Mouse (Mus musculus) forebrain, embryonic 11.5 days (tissue): ENCODE data around the gene Prok2. TPM values are rescaled to one million over a fixed set of nuclear protein-coding genes. Genes with fewer than 3 reads are reported as not detected.

Experiments used
- ATAC-seq: fragments of 200-750 bp; cut with Nextera tagmentation; replicated peaks from 2 replicates; pipeline ENCODE4 v1.8.0; 2017; ENCODE audit warnings: moderate TSS enrichment; ENCODE audit not compliant: low FRiP score
- DNase-seq: peaks from one replicate; pipeline ENCODE4 v3.0.0-alpha.2; 2017; ENCODE audit warnings: low spot score
- H3K27ac ChIP-seq: fragments of 300-500 bp; sonication (generic); 2 replicates; pipeline ENCODE4 v1.5.1; 2014; ENCODE audit warnings: low read depth, low read length
- H3K27me3 ChIP-seq: fragments of 300-500 bp; sonication (generic); 2 replicates; pipeline ENCODE4 v1.6.1; 2014; ENCODE audit warnings: mild to moderate bottlenecking, low read length, mixed read lengths; ENCODE audit not compliant: control insufficient read depth, insufficient read depth
- H3K36me3 ChIP-seq: fragments of 300-500 bp; sonication (generic); 2 replicates; pipeline ENCODE4 v1.6.1; 2014; ENCODE audit warnings: mild to moderate bottlenecking, low read length, moderate library complexity, mixed read lengths; ENCODE audit not compliant: control insufficient read depth, insufficient read depth
- H3K4me1 ChIP-seq: fragments of 300-500 bp; sonication (generic); replicated peaks from 2 replicates; pipeline ENCODE4 v1.6.1; 2014; ENCODE audit warnings: low read length, mixed read lengths; ENCODE audit not compliant: control insufficient read depth, insufficient read depth
- H3K4me2 ChIP-seq: fragments of 300-500 bp; sonication (generic); 2 replicates; pipeline ENCODE4 v1.6.1; 2014; ENCODE audit warnings: low read depth, mild to moderate bottlenecking, low read length, moderate library complexity, mixed read lengths; ENCODE audit not compliant: severe bottlenecking
- H3K4me3 ChIP-seq: fragments of 300-500 bp; sonication (generic); 2 replicates; pipeline ENCODE4 v1.5.1; 2014; ENCODE audit warnings: low read depth, low read length
- H3K9ac ChIP-seq: fragments of 300-500 bp; sonication (generic); 2 replicates; pipeline ENCODE4 v1.6.1; 2014; ENCODE audit warnings: low read length
- H3K9me3 ChIP-seq: fragments of 300-500 bp; sonication (generic); 2 replicates; pipeline ENCODE4 v1.6.1; 2016; ENCODE audit warnings: low read length, mixed read lengths; ENCODE audit not compliant: control insufficient read depth
- WGBS: fragments of 180-500 bp; shearing (Covaris S2); extraction: QIAGEN DNeasy Blood & Tissue Kit; methylation state at CpG from one replicate; pipeline ENCODE4 v1.1.7; 2014; 5-methylcytosine and 5-hydroxymethylcytosine counted together
- polyA plus RNA-seq: library from polyadenylated mRNA; unstranded; fragments of >200 nt; fragmentation: Nextera tagmentation; extraction: Ambion mirVana; gene quantifications from 2 replicates; pipeline ENCODE4 v1.2.1, GENCODE M21; 2014

Prok2 gene
- polyA plus RNA-seq, 1 experiment from 2014 or later = 2.0 TPM

GRCm38 (mm10) chr6:99742866-99743265 lies 16.7 kb upstream of the Prok2 start:
- Histone ChIP-seq H3K27ac (no peak overlapping the region), H3K4me2 (no peak overlapping the region), H3K27me3 (no peaks in the 10 kb centered on the region), H3K4me1 (no peaks in the 10 kb centered on the region), H3K9me3 (no peaks in the 10 kb centered on the region), H3K9ac (no peak overlapping the region), H3K36me3 (no peaks in the 10 kb centered on the region), H3K4me3 (no peak overlapping the region)
- ATAC-seq (no peak), DNase-seq (no peak)
- 86% methylated on average over 3 of the region's 3 CpGs for WGBS

GRCm38 (mm10) chr6:99734666-99735065 lies 8.5 kb upstream of the Prok2 start:
- DNase-seq (no peak), ATAC-seq (no peak)
- Histone ChIP-seq H3K27me3 (no peaks in the 10 kb centered on the region), H3K4me1 (no peaks in the 10 kb centered on the region), H3K4me3 (no peak overlapping the region), H3K9ac (no peak overlapping the region), H3K4me2 (no peak overlapping the region), H3K9me3 (no peaks in the 10 kb centered on the region), H3K27ac (no peak overlapping the region), H3K36me3 (no peaks in the 10 kb centered on the region)
- 89% methylated on average over 5 of the region's 5 CpGs for WGBS

DNA sequence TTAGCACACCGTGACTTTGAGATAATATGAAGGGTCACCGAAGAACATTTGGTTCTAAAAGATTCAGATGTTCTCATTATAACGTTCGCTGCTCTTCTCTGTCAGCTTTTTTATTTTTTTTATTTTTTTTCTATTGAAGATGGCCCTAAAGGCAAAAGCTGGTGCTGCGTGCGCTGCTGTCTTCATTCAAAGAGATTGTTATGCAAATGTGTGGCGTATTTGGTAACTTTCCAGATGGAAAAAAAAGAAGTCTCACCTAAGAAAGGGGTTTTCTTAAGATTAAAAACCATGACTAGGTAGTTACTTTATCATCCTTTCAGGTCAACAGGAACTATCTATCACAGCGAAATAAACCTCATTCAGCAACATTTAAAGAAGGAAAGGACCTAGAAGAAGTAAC lies 6.5 kb upstream of the Prok2 start:
- H3K27me3 ChIP-seq = no peaks in the 10 kb centered on the region; the same call in 1 of the 2 replicates
- H3K4me3 ChIP-seq = no peak overlapping the region
- DNase-seq (no peak), ATAC-seq (no peak)
- WGBS = 83% methylated on average over 8 of the region's 8 CpGs
- no peaks in the 10 kb centered on the region for H3K36me3 ChIP-seq
- no peak overlapping the region for H3K4me2 ChIP-seq
- H3K27ac ChIP-seq = no peak overlapping the region
- H3K9me3 ChIP-seq = no peaks in the 10 kb centered on the region
- no peaks in the 10 kb centered on the region for H3K4me1 ChIP-seq
- no peak overlapping the region for H3K9ac ChIP-seq

DNA sequence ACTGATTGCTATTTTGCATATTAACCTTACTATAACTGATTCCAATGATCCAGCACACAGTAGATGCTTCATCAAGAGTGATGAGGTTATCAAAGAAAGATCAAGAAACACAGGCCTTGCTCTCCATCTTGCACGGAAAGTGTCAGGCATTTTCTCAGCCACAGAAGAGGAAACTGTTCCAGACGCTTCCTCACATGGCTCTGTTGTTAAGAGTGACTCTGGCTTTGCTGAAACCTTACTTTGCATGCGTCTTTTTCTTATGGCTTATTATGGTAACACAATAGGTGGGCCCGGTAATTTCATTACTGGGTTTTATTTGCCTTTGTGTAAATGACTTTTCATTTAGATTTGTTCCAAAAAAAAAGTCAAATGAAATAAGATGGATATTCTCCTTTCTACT lies 5.7 kb upstream of the Prok2 start:
- H3K4me1 ChIP-seq = no peaks in the 10 kb centered on the region
- no peak overlapping the region for H3K27ac ChIP-seq
- H3K36me3 ChIP-seq = no peaks in the 10 kb centered on the region
- no peak overlapping the region for H3K4me3 ChIP-seq
- no peak for ATAC-seq
- WGBS = 87% methylated on average over 4 of the region's 4 CpGs
- H3K27me3 ChIP-seq = peaks cover 5% of the 10 kb centered on the region
- no peak for DNase-seq
- no peak overlapping the region for H3K4me2 ChIP-seq
- H3K9me3 ChIP-seq = no peaks in the 10 kb centered on the region
- no peak overlapping the region for H3K9ac ChIP-seq

DNA sequence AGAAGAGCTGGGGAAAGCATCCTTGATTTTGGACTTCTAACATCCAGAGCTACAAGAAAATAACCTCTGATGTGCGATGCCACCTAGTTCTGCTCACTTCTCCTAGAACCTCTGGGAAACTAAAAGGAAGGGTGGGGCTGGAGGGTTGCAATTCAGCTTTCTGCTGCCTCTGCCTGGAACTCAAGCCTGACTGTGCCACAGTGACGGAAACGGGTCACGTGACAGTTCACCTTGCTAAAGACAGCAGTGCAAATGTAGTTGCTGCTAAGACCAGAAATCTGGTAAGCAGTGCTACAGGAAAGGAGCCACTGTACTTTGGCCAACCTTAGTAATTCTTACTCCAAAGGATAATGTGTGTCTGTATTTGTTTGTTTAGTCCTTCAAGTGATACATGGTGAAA lies 3.7 kb upstream of the Prok2 start:
- Histone ChIP-seq H3K9ac (no peak overlapping the region), H3K4me2 (no peak overlapping the region), H3K9me3 (no peaks in the 10 kb centered on the region), H3K4me3 (no peak overlapping the region), H3K27me3 (peaks cover 18% of the 10 kb centered on the region), H3K27ac (no peak overlapping the region), H3K36me3 (no peaks in the 10 kb centered on the region), H3K4me1 (peaks cover 2% of the 10 kb centered on the region; the same call in 1 of the 2 replicates)
- DNase-seq = no peak
- ATAC-seq = no peak
- WGBS = 91% methylated on average over 4 of the region's 4 CpGs

DNA sequence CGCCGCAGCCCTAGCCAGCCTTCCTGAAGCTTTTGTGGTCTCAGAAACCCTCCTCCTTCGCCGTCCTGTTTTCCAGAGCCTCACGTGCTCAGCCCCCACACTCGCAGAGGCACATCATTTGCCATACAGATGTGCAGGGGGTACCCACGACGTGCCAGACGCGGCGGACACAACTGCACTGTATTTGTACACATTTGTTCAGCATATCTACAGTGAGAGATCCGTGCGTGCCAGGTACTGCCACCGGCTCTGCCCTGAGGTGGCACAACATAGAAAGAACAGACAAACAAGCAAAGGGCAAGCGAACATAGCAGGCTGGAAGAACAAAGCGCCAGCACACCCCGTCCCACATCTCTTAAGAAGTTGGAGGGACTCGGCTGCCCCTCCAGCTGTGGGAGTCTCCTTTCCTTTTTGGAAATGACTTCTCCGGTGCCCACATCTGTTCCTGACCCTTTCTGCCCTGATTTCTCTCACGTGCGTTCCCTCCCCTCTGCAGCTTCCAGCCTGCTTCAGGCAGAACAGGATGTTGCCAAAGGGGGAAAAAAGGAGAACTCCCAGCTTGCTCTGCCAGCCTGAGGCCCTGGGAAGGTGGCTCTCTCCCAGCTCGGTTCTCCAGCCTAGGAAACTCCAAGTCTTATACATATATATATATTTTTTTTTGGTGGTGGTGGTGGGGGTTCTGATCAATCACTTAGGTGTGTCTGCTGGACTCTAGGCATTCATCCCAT lies 548 bp upstream of the Prok2 start:
- Histone ChIP-seq H3K4me1 (peaks cover 2% of the 10 kb centered on the region; the same call in 1 of the 2 replicates), H3K36me3 (no peaks in the 10 kb centered on the region), H3K4me2 (peak overlapping the region; percentile 98), H3K27ac (no peak overlapping the region), H3K27me3 (peaks cover 18% of the 10 kb centered on the region), H3K9me3 (no peaks in the 10 kb centered on the region), H3K4me3 (peak overlapping the region; percentile 46), H3K9ac (peak overlapping the region; percentile 39)
- WGBS = 3% methylated on average over 22 of the region's 22 CpGs
- ATAC-seq (peak; percentile 18), DNase-seq (peak; percentile 66)

DNA sequence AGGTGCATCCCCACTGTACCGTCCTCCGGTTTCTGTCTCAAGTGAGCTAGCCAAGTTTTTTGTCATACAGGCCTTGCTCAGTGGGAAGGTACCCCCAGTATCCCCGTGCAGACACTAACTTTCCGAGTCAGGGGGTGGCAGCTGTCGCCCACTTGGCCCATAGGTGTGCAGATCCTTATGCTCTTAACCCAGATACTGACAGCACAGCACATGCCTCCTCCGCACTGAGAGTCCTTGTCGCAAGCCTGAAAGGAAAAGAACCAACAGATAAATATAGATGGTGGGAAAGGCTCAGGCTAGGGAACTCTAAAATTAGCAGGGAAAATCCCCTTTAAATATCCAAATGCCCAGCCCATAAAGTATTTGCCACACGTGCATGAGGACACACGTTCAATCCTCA lies 3.8 kb downstream of the Prok2 start:
- Histone ChIP-seq H3K4me2 (no peak overlapping the region), H3K9me3 (no peaks in the 10 kb centered on the region), H3K4me3 (no peak overlapping the region), H3K9ac (no peak overlapping the region), H3K27me3 (peaks cover 18% of the 10 kb centered on the region), H3K4me1 (peaks cover 2% of the 10 kb centered on the region; the same call in 1 of the 2 replicates), H3K27ac (no peak overlapping the region), H3K36me3 (no peaks in the 10 kb centered on the region)
- ATAC-seq = no peak
- 89% methylated on average over 9 of the region's 9 CpGs for WGBS
- DNase-seq = no peak

DNA sequence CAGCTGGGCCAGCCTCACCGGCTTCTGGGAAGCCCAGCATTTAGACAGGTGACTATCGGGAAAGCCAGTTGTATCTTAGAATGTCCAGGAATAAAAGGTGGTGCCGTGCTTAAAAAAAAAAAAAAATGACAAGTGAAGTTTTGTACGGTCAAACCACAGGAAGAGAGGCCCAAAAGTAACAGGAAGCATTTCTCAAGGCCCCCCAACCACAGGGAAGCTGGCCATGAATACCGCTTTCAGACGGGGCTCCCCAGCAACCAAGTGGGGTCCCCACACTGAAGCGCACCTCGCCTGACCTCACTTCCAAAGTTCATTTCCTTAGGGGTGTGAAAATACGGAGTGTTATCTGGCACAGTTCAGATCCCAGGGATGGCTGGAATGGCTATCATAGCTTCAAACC lies 5.2 kb downstream of the Prok2 start:
- no peak overlapping the region for H3K4me2 ChIP-seq
- DNase-seq = no peak
- no peaks in the 10 kb centered on the region for H3K36me3 ChIP-seq
- ATAC-seq = no peak
- no peaks in the 10 kb centered on the region for H3K9me3 ChIP-seq
- 90% methylated on average over 9 of the region's 9 CpGs for WGBS
- no peak overlapping the region for H3K27ac ChIP-seq
- H3K27me3 ChIP-seq = peaks cover 6% of the 10 kb centered on the region
- H3K4me1 ChIP-seq = no peaks in the 10 kb centered on the region; the same call in 1 of the 2 replicates
- H3K4me3 ChIP-seq = no peak overlapping the region
- H3K9ac ChIP-seq = no peak overlapping the region

GRCm38 (mm10) chr6:99715913-99716312 lies 10.3 kb downstream of the Prok2 start:
- H3K9ac ChIP-seq = no peak overlapping the region
- no peak overlapping the region for H3K27ac ChIP-seq
- H3K27me3 ChIP-seq = no peaks in the 10 kb centered on the region
- H3K9me3 ChIP-seq = no peaks in the 10 kb centered on the region
- ATAC-seq (no peak), DNase-seq (no peak)
- 83% methylated on average over 6 of the region's 6 CpGs for WGBS
- H3K36me3 ChIP-seq = no peaks in the 10 kb centered on the region
- no peak overlapping the region for H3K4me3 ChIP-seq
- H3K4me2 ChIP-seq = no peak overlapping the region
- no peaks in the 10 kb centered on the region for H3K4me1 ChIP-seq
